In genomic region chr2:170036791-170037241, GRCm38 (mm10) we compare ENCODE assay signal across 15 mouse cellular contexts.
DNase-seq lines count a peak whose midpoint lies in the region; ATAC-seq and TF ChIP-seq lines count a peak whose summit lies in the region.
"Had no signal": no experiment of that assay in that cellular context is flagged by ENCODE, and none has a peak within 500 bp of the region (broad histone marks: within the 10 kb centered on the region; RNA-seq: fewer than 3 reads in every experiment).

No protein-coding gene starts in this region.

- 32% methylated on average over 11 of the region's 11 CpGs for WGBS in hindbrain, embryonic 14.5 days
- WGBS in hindbrain, embryonic 10.5 days = 78% methylated on average over 11 of the region's 11 CpGs
- 13% methylated on average over 11 of the region's 11 CpGs for WGBS in kidney, postnatal 0 days

- 0 out of 2 replicates have a peak, but pooled peaks have one; percentile 51 for ATAC-seq in hindbrain, embryonic 14.5 days (ENCODE audit: low FRiP score)
- no peak for ATAC-seq in kidney, postnatal 0 days (replicated peaks; ENCODE audit: low FRiP score, low read depth)
- ATAC-seq: liver, postnatal 0 days; Patski had no signal

- peaks cover 26% of the 10 kb centered on the region for H3K4me1 ChIP-seq in hindbrain, embryonic 14.5 days (replicated peaks; ENCODE audit: control insufficient read depth, insufficient read depth, low read length)
- peaks cover 15% of the 10 kb centered on the region for H3K4me1 ChIP-seq in hindbrain, embryonic 10.5 days (replicated peaks)
- peaks cover 16% of the 10 kb centered on the region; the same call in 1 of the 2 replicates for H3K4me1 ChIP-seq in kidney, postnatal 0 days (replicated peaks; ENCODE audit: insufficient read depth, low read length)

- peak overlapping the region; percentile 71 for H3K27ac ChIP-seq in hindbrain, embryonic 14.5 days
- no peak overlapping the region for H3K27ac ChIP-seq in hindbrain, embryonic 10.5 days
- 0 out of 2 replicates have a peak overlapping the region, but pooled peaks have one; percentile 10 for H3K27ac ChIP-seq in kidney, postnatal 0 days

- H3K27me3 ChIP-seq in hindbrain, embryonic 14.5 days (ENCODE audit: control insufficient read depth, insufficient read depth, low read length) = no peaks in the 10 kb centered on the region
- no peaks in the 10 kb centered on the region for H3K27me3 ChIP-seq in hindbrain, embryonic 10.5 days (ENCODE audit: insufficient read depth, poor library complexity, severe bottlenecking)
- no peaks in the 10 kb centered on the region for H3K27me3 ChIP-seq in kidney, postnatal 0 days (ENCODE audit: insufficient read depth, low read length)
- H3K27me3 ChIP-seq: Patski had no signal

- H3K36me3 ChIP-seq in hindbrain, embryonic 14.5 days (replicated peaks; ENCODE audit: control insufficient read depth, insufficient read depth) = no peaks in the 10 kb centered on the region
- no peaks in the 10 kb centered on the region for H3K36me3 ChIP-seq in hindbrain, embryonic 10.5 days
- no peaks in the 10 kb centered on the region for H3K36me3 ChIP-seq in kidney, postnatal 0 days (ENCODE audit: insufficient read depth, low read length)

- DNase-seq in hindbrain, embryonic 14.5 days (ENCODE audit: low spot score) = peak; percentile 46
- no peak for DNase-seq in hindbrain, embryonic 10.5 days (ENCODE audit: low spot score)
- peak; percentile 30 for DNase-seq in retina, postnatal 1 day
- no peak for DNase-seq in retina, embryonic 14.5 days (ENCODE audit: low spot score)
- peak; percentile 91 for DNase-seq in kidney, postnatal 0 days (ENCODE audit: low spot score)
- DNase-seq in telencephalon, adult 2 months (ENCODE audit: low read depth, low spot score) = peak; percentile 18
- no peak for DNase-seq in gastrocnemius, adult 18-20 months (ENCODE audit: low spot score)
- DNase-seq in urinary bladder, adult 18-20 months (ENCODE audit: low spot score in 2 of 2) = no peak
- DNase-seq: adrenal gland, postnatal 10 days; cerebellum, adult 11-12 months; heart, adult 18-20 months; heart, postnatal 4 days; liver, postnatal 0 days had no signal

- peak overlapping the region; percentile 29 for H3K4me2 ChIP-seq in hindbrain, embryonic 14.5 days (replicated peaks)
- no peak overlapping the region for H3K4me2 ChIP-seq in kidney, postnatal 0 days (ENCODE audit: low read length)

- 0 out of 2 replicates have a peak overlapping the region, but pooled peaks have one; percentile 10 for H3K9ac ChIP-seq in hindbrain, embryonic 14.5 days
- H3K9ac ChIP-seq in kidney, postnatal 0 days (ENCODE audit: low read depth, low read length) = no peak overlapping the region
- H3K9ac ChIP-seq: liver, postnatal 0 days had no signal

- no peaks in the 10 kb centered on the region for H3K9me3 ChIP-seq in hindbrain, embryonic 14.5 days (ENCODE audit: control insufficient read depth, low read length)
- no peaks in the 10 kb centered on the region for H3K9me3 ChIP-seq in hindbrain, embryonic 10.5 days
- no peaks in the 10 kb centered on the region for H3K9me3 ChIP-seq in kidney, postnatal 0 days (replicated peaks; ENCODE audit: low read length)

- no peak overlapping the region for H3K4me3 ChIP-seq in hindbrain, embryonic 14.5 days (replicated peaks; ENCODE audit: low read length)
- H3K4me3 ChIP-seq in hindbrain, embryonic 10.5 days = no peak overlapping the region
- no peak overlapping the region for H3K4me3 ChIP-seq in kidney, postnatal 0 days (replicated peaks; ENCODE audit: low read depth, low read length)
- H3K4me3 ChIP-seq: myocyte had no signal

- no peak for TF ChIP-seq CTCF in kidney, postnatal 0 days (IDR thresholded peaks at IDR 0.05; ENCODE audit: low read depth)

Comparison
In these comparisons a context has a peak if more than half of its experiments do, and no peak if none do; other contexts are left out.
1. DNase-seq: peak in hindbrain, embryonic 14.5 days (single experiment), retina, postnatal 1 day (single experiment), kidney, postnatal 0 days (single experiment) and telencephalon, adult 2 months (single experiment); none in hindbrain, embryonic 10.5 days (single experiment), retina, embryonic 14.5 days (single experiment), gastrocnemius, adult 18-20 months (single experiment) and urinary bladder, adult 18-20 months (0 of 2).